Mouse (Mus musculus) bone marrow, adult 2 months (tissue): ENCODE data around the gene Jchain. TPM values are rescaled to one million over a fixed set of nuclear protein-coding genes. Genes with fewer than 3 reads are reported as not detected.

Source experiments
- H3K27ac ChIP-seq: fragments of 200-500 bp; 2 replicates; pipeline ENCODE4 v1.5.1; 2012; ENCODE audit warnings: low read depth, mild to moderate bottlenecking, control low read depth, inconsistent platforms, low read length; ENCODE audit not compliant: control insufficient read depth, poor library complexity, insufficient read depth
- H3K4me1 ChIP-seq: fragments of 200-500 bp; 2 replicates; pipeline ENCODE4 v1.6.1; 2011; ENCODE audit warnings: low read length; ENCODE audit not compliant: control insufficient read depth, insufficient read depth
- H3K4me3 ChIP-seq: fragments of 200-500 bp; replicated peaks from 2 replicates; pipeline ENCODE3; 2011; ENCODE audit warnings: mild to moderate bottlenecking, low read depth, low read length, control low read depth; ENCODE audit not compliant: control insufficient read depth
- CTCF ChIP-seq: fragments of 200-500 bp; IDR thresholded peaks from 2 replicates; pipeline ENCODE4 v1.5.1; 2011; ENCODE audit warnings: low read length, control low read depth; ENCODE audit not compliant: control insufficient read depth, insufficient read depth
- POLR2A ChIP-seq: fragments of 200-500 bp; IDR thresholded peaks from 2 replicates; pipeline ENCODE4 v1.6.1; 2011; ENCODE audit warnings: low read depth, mild to moderate bottlenecking, control low read depth, low read length, borderline replicate concordance; ENCODE audit not compliant: control insufficient read depth
- WGBS: fragments of 180-500 bp; shearing (Covaris S2); methylation state at CpG from one replicate; pipeline ENCODE4 v1.1.7; 2018; 5-methylcytosine and 5-hydroxymethylcytosine counted together
- polyA plus RNA-seq: library from polyadenylated mRNA; stranded (reverse); fragments of >200 nt; gene quantifications from 2 replicates; pipeline ENCODE4 v1.2.4, GENCODE M21; 2011; ENCODE audit warnings: low replicate concordance; ENCODE audit not compliant: missing spikeins, insufficient read depth, insufficient read length

The Jchain gene
- polyA plus RNA-seq, 1 experiment = 6.3 TPM

GRCm38 (mm10) chr5:88542651-88543282, 15.1 kb upstream of the Jchain start:
- Histone ChIP-seq H3K4me1 (no peaks in the 10 kb centered on the region), H3K27ac (no peak overlapping the region), H3K4me3 (no peak overlapping the region)
- WGBS = 46% methylated on average over 5 of the region's 5 CpGs
- TF ChIP-seq POLR2A (no peak), CTCF (no peak)

- H3K27ac ChIP-seq = no peak overlapping the region
- H3K4me1 ChIP-seq = no peaks in the 10 kb centered on the region; the same call in 1 of the 2 replicates
- H3K4me3 ChIP-seq = no peak overlapping the region
- no peak for TF ChIP-seq POLR2A
- no peak for TF ChIP-seq CTCF
Observed at GRCm38 (mm10) chr5:88540845-88541244, 13.2 kb upstream of the Jchain start.

GRCm38 (mm10) chr5:88534697-88535096, 7.0 kb upstream of the Jchain start:
- H3K4me1 ChIP-seq = no peaks in the 10 kb centered on the region; the same call in 1 of the 2 replicates
- H3K27ac ChIP-seq = no peak overlapping the region

GRCm38 (mm10) chr5:88530908-88531307, 3.2 kb upstream of the Jchain start:
- Histone ChIP-seq H3K4me1 (no peaks in the 10 kb centered on the region), H3K4me3 (no peak overlapping the region), H3K27ac (no peak overlapping the region)
- TF ChIP-seq CTCF = no peak
- no peak for TF ChIP-seq POLR2A
- 63% methylated on average over 1 of the region's 1 CpGs for WGBS

More at GRCm38 (mm10) chr5:88534697-88535096, 7.0 kb upstream of the Jchain start:
- WGBS = 63% methylated on average over 3 of the region's 3 CpGs
- H3K4me3 ChIP-seq = no peak overlapping the region
- TF ChIP-seq POLR2A = no peak
- TF ChIP-seq CTCF = no peak

GRCm38 (mm10) chr5:88519232-88519631, 8.5 kb downstream of the Jchain start:
- Histone ChIP-seq H3K27ac (no peak overlapping the region), H3K4me1 (no peaks in the 10 kb centered on the region), H3K4me3 (no peak overlapping the region)
- 3% methylated on average over 2 of the region's 2 CpGs for WGBS
- TF ChIP-seq POLR2A (no peak), CTCF (no peak)

- 53% methylated on average over 1 of the region's 1 CpGs for WGBS
- TF ChIP-seq POLR2A = no peak
- TF ChIP-seq CTCF = no peak
- Histone ChIP-seq H3K4me3 (no peak overlapping the region), H3K27ac (peak overlapping the region; percentile 51; the same call in 1 of the 2 replicates), H3K4me1 (peaks cover 2% of the 10 kb centered on the region)
Observed at GRCm38 (mm10) chr5:88508990-88509389, 18.7 kb downstream of the Jchain start.

GRCm38 (mm10) chr5:88508555-88508954, 19.1 kb downstream of the Jchain start:
- H3K4me3 ChIP-seq = no peak overlapping the region
- no peak overlapping the region; the same call in 1 of the 2 replicates for H3K27ac ChIP-seq
- peaks cover 2% of the 10 kb centered on the region for H3K4me1 ChIP-seq
- 0% methylated on average over 1 of the region's 1 CpGs for WGBS
- no peak for TF ChIP-seq CTCF
- no peak for TF ChIP-seq POLR2A

GRCm38 (mm10) chr5:88499781-88500180, 27.9 kb downstream of the Jchain start:
- H3K27ac ChIP-seq = no peak overlapping the region
- no peaks in the 10 kb centered on the region for H3K4me1 ChIP-seq
- TF ChIP-seq CTCF (no peak), POLR2A (no peak)
- no peak overlapping the region for H3K4me3 ChIP-seq
- WGBS = 57% methylated on average over 3 of the region's 3 CpGs

GRCm38 (mm10) chr5:88491111-88491510, 36.6 kb downstream of the Jchain start:
- Histone ChIP-seq H3K27ac (no peak overlapping the region), H3K4me3 (no peak overlapping the region), H3K4me1 (no peaks in the 10 kb centered on the region)
- TF ChIP-seq CTCF (no peak), POLR2A (no peak)
- 78% methylated on average over 5 of the region's 5 CpGs for WGBS
